Mouse (Mus musculus) midbrain, postnatal 0 days (tissue): Measurements from ENCODE around the gene Kmt2e. TPM values are rescaled to one million over a fixed set of nuclear protein-coding genes. Genes with fewer than 3 reads are reported as not detected.
"Not testable (repeated sequence)": the region's sequence is repeated elsewhere in the genome, so short reads cannot be mapped to it uniquely, and the experiment has no call there.

Experiments used
- ATAC-seq: fragments of 200-750 bp; cut with Nextera tagmentation; 2 replicates; pipeline ENCODE4 v1.8.0; 2017; ENCODE audit warnings: moderate number of reproducible peaks, mild to moderate bottlenecking, moderate TSS enrichment, moderate library complexity; ENCODE audit not compliant: low FRiP score
- DNase-seq: peaks from one replicate; pipeline ENCODE4 v3.0.0-alpha.2; 2015; ENCODE audit warnings: low spot score
- H3K27ac ChIP-seq: fragments of 300-500 bp; sonication (generic); 2 replicates; pipeline ENCODE4 v1.5.1; 2014; ENCODE audit warnings: low read depth, mild to moderate bottlenecking, low read length, mixed read lengths
- H3K27me3 ChIP-seq: fragments of 300-500 bp; sonication (generic); 2 replicates; pipeline ENCODE4 v1.6.1; 2014; ENCODE audit warnings: low read length, control low read depth, mixed read lengths; ENCODE audit not compliant: insufficient read depth
- H3K36me3 ChIP-seq: fragments of 300-500 bp; sonication (generic); 2 replicates; pipeline ENCODE4 v1.6.1; 2014; ENCODE audit warnings: low read length, control low read depth, mixed read lengths; ENCODE audit not compliant: insufficient read depth
- H3K4me1 ChIP-seq: fragments of 300-500 bp; sonication (generic); 2 replicates; pipeline ENCODE4 v1.6.1; 2014; ENCODE audit warnings: mild to moderate bottlenecking, control low read depth, antibody characterized with exemption, low read length, mixed read lengths; ENCODE audit not compliant: insufficient read depth
- H3K4me2 ChIP-seq: fragments of 300-500 bp; sonication (generic); 2 replicates; pipeline ENCODE4 v1.6.1; 2014; ENCODE audit warnings: low read depth, mild to moderate bottlenecking, low read length, mixed read lengths; ENCODE audit not compliant: poor library complexity, severe bottlenecking
- H3K4me3 ChIP-seq: fragments of 300-500 bp; sonication (generic); 2 replicates; pipeline ENCODE4 v1.5.1; 2014; ENCODE audit warnings: low read depth, mild to moderate bottlenecking, low read length, moderate library complexity
- H3K9ac ChIP-seq: fragments of 300-500 bp; sonication (generic); replicated peaks from 2 replicates; pipeline ENCODE4 v1.6.1; 2014; ENCODE audit warnings: mild to moderate bottlenecking, low read length, moderate library complexity, mixed read lengths; ENCODE audit not compliant: poor library complexity, severe bottlenecking
- H3K9me3 ChIP-seq: fragments of 300-500 bp; sonication (generic); 2 replicates; pipeline ENCODE4 v1.6.1; 2016; ENCODE audit warnings: low read length, control low read depth
- CTCF ChIP-seq: IDR thresholded peaks from 2 replicates; pipeline ENCODE4 v1.5.1; 2016; ENCODE audit warnings: antibody characterized with exemption, mild to moderate bottlenecking
- WGBS: fragments of 180-500 bp; shearing (Covaris S2); extraction: QIAGEN DNeasy Blood & Tissue Kit; methylation state at CpG from one replicate; pipeline ENCODE4 v1.1.7; 2014; 5-methylcytosine and 5-hydroxymethylcytosine counted together
- polyA plus RNA-seq: library from polyadenylated mRNA; unstranded; fragments of >200 nt; fragmentation: Nextera tagmentation; extraction: Ambion mirVana; gene quantifications from 2 replicates; pipeline ENCODE4 v1.2.1, GENCODE M21; 2015
- total RNA-seq: library from RNA; depleted of rRNA; stranded (reverse); fragments of >200 nt; gene quantifications from 2 replicates; pipeline ENCODE4 v1.2.3, GENCODE M21; 2014

The Kmt2e gene
- total and polyA plus RNA-seq, 2 experiments from 2014 or later = 49.3 to 144 TPM

DNA sequence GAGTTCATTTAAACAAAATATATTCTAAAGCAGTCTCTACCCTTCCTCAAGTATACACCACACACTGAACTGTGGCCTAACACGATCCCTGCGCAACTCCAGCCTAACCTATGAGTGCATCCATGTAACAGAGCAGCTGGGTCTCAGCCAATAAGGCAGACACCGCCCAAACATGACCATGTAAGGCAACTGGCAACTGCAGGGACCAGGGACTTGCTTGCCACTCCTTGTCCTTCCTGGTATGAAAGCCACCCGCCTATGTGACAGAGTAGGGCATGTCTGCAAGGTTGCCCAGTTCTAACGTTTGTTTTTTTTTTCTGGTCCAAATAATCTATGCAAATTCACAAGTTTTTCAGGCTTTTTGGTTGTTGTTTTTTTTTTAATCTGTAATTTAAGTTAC, 117.4 kb downstream of the Kmt2e start:
- Histone ChIP-seq H3K9ac (no peak overlapping the region), H3K4me2 (no peak overlapping the region), H3K27me3 (no peaks in the 10 kb centered on the region), H3K27ac (no peak overlapping the region), H3K9me3 (no peaks in the 10 kb centered on the region), H3K4me3 (no peak overlapping the region), H3K4me1 (no peaks in the 10 kb centered on the region), H3K36me3 (peaks cover 4% of the 10 kb centered on the region)
- DNase-seq (no peak), ATAC-seq (no peak)
- no peak for TF ChIP-seq CTCF
- 84% methylated on average over 5 of the region's 5 CpGs for WGBS

DNA sequence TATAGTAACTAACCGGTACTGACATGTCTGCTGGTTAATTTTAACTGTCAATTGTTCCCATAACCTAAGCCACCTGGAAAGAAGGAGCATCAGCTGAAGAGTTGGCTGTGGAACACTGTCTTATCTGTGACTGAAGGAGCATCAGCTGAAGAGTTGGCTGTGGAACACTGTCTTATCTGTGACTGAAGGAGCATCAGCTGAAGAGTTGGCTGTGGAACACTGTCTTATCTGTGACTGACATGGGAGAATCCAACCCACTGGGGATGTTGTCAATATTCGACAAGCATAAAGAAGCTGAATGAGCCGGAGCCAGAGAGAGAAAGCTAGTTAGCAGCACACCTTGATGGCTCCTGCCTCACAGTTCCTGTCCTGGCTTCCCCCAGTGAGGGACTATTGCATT, 119.1 kb downstream of the Kmt2e start:
- not testable (repeated sequence) for H3K27me3 ChIP-seq, H3K27ac ChIP-seq, H3K9ac ChIP-seq, DNase-seq, H3K4me1 ChIP-seq, ATAC-seq, H3K9me3 ChIP-seq, H3K4me2 ChIP-seq, H3K36me3 ChIP-seq, H3K4me3 ChIP-seq
- WGBS = 68% methylated on average over 3 of the region's 3 CpGs
